Mouse (Mus musculus): ENCODE measurements around the gene Reg1. TPM values are rescaled to one million over a fixed set of nuclear protein-coding genes. Genes with fewer than 3 reads are reported as not detected.

The Reg1 gene
- polyA plus RNA-seq (2012; rRNA removed), result 0.58 TPM in 1 of 2 replicates, not detected in the other

GRCm38 (mm10) chr6:78422411-78422810 is at the start of gene Reg1:
Reg1 (plus strand) TSS chr6:78422711.

GRCm38 (mm10) chr6:78378765-78379164 is 43.7 kb upstream of the Reg1 start, which contains the start of gene Reg3d:
Reg3d (minus strand) TSS chr6:78378865.

GRCm38 (mm10) chr6:78380409-78380808 is 42.1 kb upstream of the Reg1 start, which contains the start of gene Reg3a:
Reg3a (plus strand) TSS chr6:78380709.

GRCm38 (mm10) chr6:78395323-78395722 is 27.2 kb upstream of the Reg1 start, which contains the start of gene Reg2:
Reg2 (plus strand) TSS chr6:78395623.

GRCm38 (mm10) chr6:78468772-78469171 is 46.3 kb downstream of the Reg1 start, which contains the start of gene Reg3g:
Reg3g (minus strand) TSS chr6:78468872.

Other genes with a start within 250 kb of the Reg1 start
- not detected in 2 replicates for gene Reg3b, start 52.1 kb upstream of the Reg1 start, polyA plus RNA-seq (2012; rRNA removed)
- not detected in 2 replicates for gene Reg3d, start 43.8 kb upstream of the Reg1 start, polyA plus RNA-seq (2012; rRNA removed)
- not detected in 2 replicates for gene Reg3a, start 42.0 kb upstream of the Reg1 start, polyA plus RNA-seq (2012; rRNA removed)
- not detected in 2 replicates for gene Reg2, start 27.1 kb upstream of the Reg1 start, polyA plus RNA-seq (2012; rRNA removed)
- gene Reg3g, start 46.2 kb downstream of the Reg1 start, polyA plus RNA-seq (2012; rRNA removed), result not detected in 2 replicates

All from liver, embryonic 18 days (tissue).